Mouse (Mus musculus): ENCODE measurements around the gene Scyl1. TPM values are rescaled to one million over a fixed set of nuclear protein-coding genes. Genes with fewer than 3 reads are reported as not detected.

Gene Scyl1
- polyA plus RNA-seq, 1 experiment from 2014 or later = 73.7 TPM

DNA sequence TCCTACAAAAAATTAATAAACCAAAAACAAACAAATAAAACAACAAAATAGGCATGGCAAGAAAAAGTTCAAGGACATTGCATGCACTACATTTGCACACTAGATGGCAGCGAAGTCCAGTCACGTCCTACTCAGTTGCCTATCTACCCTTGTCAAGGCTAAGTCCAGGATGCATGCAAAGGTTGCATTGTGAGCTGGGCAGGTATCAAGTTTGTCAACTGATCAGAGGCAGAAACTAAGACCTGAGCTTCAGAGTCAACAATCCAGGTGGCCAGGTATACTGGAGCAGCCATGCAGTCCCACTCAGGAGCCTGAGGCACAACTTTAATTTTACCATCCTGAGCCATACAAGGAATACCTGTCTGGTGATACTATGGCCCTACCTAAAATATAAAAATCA lies 21.9 kb upstream of the Scyl1 start:
- WGBS = 5% methylated on average over 2 of the region's 2 CpGs
- no peak overlapping the region for H3K9ac ChIP-seq
- peak; percentile 52 for ATAC-seq (ENCODE audit: low FRiP score)
- peaks cover 34% of the 10 kb centered on the region for H3K4me1 ChIP-seq
- H3K9me3 ChIP-seq (replicated peaks) = no peaks in the 10 kb centered on the region
- no peak overlapping the region for H3K4me3 ChIP-seq
- H3K4me2 ChIP-seq (replicated peaks) = no peak overlapping the region
- H3K27ac ChIP-seq = no peak overlapping the region
- no peaks in the 10 kb centered on the region for H3K27me3 ChIP-seq
- H3K36me3 ChIP-seq = peaks cover 31% of the 10 kb centered on the region

DNA sequence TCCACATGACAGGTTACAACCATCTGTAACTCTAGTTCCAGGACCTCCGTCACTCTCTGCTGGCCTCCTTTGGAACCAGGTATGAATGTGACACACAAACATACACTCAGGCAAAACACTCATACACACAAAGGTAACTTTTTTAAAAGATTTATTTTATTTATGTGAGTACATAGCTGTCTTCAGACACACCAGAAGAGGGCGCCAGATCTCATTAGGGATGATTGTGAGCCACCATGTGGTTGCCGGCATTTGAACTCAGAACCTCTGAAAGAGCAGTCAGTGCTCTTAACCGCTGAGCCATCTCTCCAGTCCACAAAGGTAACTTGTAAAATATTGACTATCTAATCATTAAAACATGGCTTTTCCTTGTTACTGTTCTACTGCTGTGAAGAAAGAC lies 20.1 kb upstream of the Scyl1 start:
- H3K9me3 ChIP-seq (replicated peaks) = no peaks in the 10 kb centered on the region
- no peak overlapping the region for H3K4me3 ChIP-seq
- 80% methylated on average over 4 of the region's 4 CpGs for WGBS
- no peak for ATAC-seq (ENCODE audit: low FRiP score)
- H3K9ac ChIP-seq = no peak overlapping the region
- H3K27ac ChIP-seq = no peak overlapping the region
- no peaks in the 10 kb centered on the region for H3K27me3 ChIP-seq
- H3K4me1 ChIP-seq = peaks cover 18% of the 10 kb centered on the region
- peaks cover 14% of the 10 kb centered on the region for H3K36me3 ChIP-seq
- no peak overlapping the region for H3K4me2 ChIP-seq (replicated peaks)

- H3K4me1 ChIP-seq = 0 out of 2 replicates have a peak, but pooled peaks cover 1% of the 10 kb centered on the region
- no peak overlapping the region for H3K9ac ChIP-seq
- no peaks in the 10 kb centered on the region for H3K9me3 ChIP-seq (replicated peaks)
- H3K4me2 ChIP-seq (replicated peaks) = no peak overlapping the region
- H3K27ac ChIP-seq = no peak overlapping the region
- H3K27me3 ChIP-seq = no peaks in the 10 kb centered on the region
- 74% methylated on average over 5 of the region's 5 CpGs for WGBS
- no peak overlapping the region for H3K4me3 ChIP-seq
- ATAC-seq (ENCODE audit: low FRiP score) = no peak
- H3K36me3 ChIP-seq = no peaks in the 10 kb centered on the region
Measured at GRCm38 (mm10) chr19:5789066-5789465, 17.8 kb upstream of the Scyl1 start.

DNA sequence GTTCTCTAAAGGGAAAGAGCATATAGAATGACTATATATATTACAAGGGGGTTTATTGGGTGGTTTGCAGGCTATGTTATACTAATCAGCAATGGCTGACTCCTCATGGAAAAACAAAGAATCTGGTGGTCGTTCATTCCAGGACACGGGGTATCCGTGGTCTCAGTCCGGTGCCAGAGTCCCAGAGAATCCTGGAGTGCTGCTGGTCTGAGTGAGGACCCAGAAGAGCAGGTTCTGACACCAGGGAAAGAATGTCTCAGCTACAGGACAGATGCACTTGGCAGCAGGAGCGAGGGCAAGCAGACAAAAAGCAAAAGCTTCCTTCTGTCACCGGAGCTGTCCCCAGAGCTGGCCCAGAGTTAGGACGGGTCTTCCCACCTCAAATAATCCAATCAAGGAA lies 17.4 kb upstream of the Scyl1 start:
- Histone ChIP-seq H3K4me3 (no peak overlapping the region), H3K27ac (no peak overlapping the region), H3K9ac (no peak overlapping the region), H3K4me1 (no peaks in the 10 kb centered on the region), H3K9me3 (replicated peaks) (no peaks in the 10 kb centered on the region), H3K27me3 (no peaks in the 10 kb centered on the region), H3K4me2 (replicated peaks) (no peak overlapping the region), H3K36me3 (no peaks in the 10 kb centered on the region)
- ATAC-seq (ENCODE audit: low FRiP score) = no peak
- 88% methylated on average over 7 of the region's 7 CpGs for WGBS

DNA sequence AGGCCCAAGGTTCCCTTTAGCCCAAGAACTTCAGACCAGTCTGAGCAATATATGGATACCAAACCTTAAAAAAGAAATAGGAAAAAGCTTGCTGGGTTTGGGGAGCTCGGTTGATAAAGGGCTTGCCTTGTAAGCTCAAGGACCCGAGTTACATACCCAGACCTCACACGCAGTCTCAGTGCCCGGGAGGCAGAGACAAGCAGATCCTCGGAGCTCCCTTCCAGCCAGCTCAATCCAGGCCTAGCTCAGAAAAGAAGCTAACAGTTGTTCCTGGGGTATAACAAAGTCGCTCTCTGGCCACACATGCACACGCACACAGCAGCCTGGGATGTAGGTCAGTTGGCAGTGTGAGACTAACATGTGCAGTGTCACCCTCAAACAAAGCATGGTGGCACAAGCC lies 16.7 kb upstream of the Scyl1 start:
- no peak overlapping the region for H3K4me3 ChIP-seq
- H3K27me3 ChIP-seq = no peaks in the 10 kb centered on the region
- no peak for ATAC-seq (ENCODE audit: low FRiP score)
- H3K36me3 ChIP-seq = no peaks in the 10 kb centered on the region
- H3K9ac ChIP-seq = no peak overlapping the region
- WGBS = 87% methylated on average over 7 of the region's 7 CpGs
- H3K27ac ChIP-seq = no peak overlapping the region
- H3K4me1 ChIP-seq = no peaks in the 10 kb centered on the region
- H3K9me3 ChIP-seq (replicated peaks) = no peaks in the 10 kb centered on the region
- H3K4me2 ChIP-seq (replicated peaks) = no peak overlapping the region

- H3K36me3 ChIP-seq = no peaks in the 10 kb centered on the region
- 13% methylated on average over 8 of the region's 8 CpGs for WGBS
- H3K4me3 ChIP-seq = no peak overlapping the region
- ATAC-seq (ENCODE audit: low FRiP score) = no peak
- no peaks in the 10 kb centered on the region for H3K4me1 ChIP-seq
- H3K9me3 ChIP-seq (replicated peaks) = no peaks in the 10 kb centered on the region
- no peak overlapping the region for H3K27ac ChIP-seq
- no peaks in the 10 kb centered on the region for H3K27me3 ChIP-seq
- no peak overlapping the region for H3K4me2 ChIP-seq (replicated peaks)
- no peak overlapping the region for H3K9ac ChIP-seq
Measured at GRCm38 (mm10) chr19:5787128-5787635, 16.0 kb upstream of the Scyl1 start.

DNA sequence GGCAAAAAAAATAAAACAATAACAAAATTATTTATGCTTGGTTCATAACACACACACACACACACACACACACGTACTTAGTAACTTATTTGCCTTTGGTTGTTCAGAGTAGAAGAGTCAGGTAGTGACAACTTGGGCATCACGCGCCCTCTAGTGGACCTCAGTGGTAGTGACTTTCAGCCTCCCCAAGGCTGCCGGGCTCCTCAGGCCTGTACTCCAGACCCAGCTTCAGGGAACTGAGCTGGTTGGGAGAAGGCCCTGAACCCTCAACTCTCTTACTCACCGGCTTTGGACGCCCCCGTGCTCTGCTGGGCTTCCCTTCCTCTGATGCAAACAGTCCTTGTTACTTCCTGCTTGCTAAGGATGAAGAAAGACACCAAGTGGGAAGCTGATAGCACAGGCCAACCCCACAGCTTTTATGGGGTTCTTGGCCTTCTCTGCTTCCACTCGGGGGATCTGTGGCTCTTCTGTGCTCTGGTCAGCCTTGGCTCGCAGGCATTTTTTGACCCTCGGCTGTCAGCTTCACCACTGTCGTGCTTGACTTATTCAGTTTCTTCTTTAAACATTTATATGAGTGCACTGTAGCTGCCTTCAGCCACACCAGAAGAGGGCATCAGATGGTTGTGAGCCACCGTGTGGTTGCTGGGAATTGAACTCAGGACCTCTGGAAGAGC lies 15.4 kb upstream of the Scyl1 start:
- H3K4me3 ChIP-seq = no peak overlapping the region
- H3K9me3 ChIP-seq (replicated peaks) = no peaks in the 10 kb centered on the region
- no peaks in the 10 kb centered on the region for H3K36me3 ChIP-seq
- no peaks in the 10 kb centered on the region for H3K27me3 ChIP-seq
- H3K27ac ChIP-seq = no peak overlapping the region
- H3K4me2 ChIP-seq (replicated peaks) = no peak overlapping the region
- no peak overlapping the region for H3K9ac ChIP-seq
- ATAC-seq (ENCODE audit: low FRiP score) = peak; percentile 71
- no peaks in the 10 kb centered on the region for H3K4me1 ChIP-seq
- WGBS = 12% methylated on average over 12 of the region's 12 CpGs

DNA sequence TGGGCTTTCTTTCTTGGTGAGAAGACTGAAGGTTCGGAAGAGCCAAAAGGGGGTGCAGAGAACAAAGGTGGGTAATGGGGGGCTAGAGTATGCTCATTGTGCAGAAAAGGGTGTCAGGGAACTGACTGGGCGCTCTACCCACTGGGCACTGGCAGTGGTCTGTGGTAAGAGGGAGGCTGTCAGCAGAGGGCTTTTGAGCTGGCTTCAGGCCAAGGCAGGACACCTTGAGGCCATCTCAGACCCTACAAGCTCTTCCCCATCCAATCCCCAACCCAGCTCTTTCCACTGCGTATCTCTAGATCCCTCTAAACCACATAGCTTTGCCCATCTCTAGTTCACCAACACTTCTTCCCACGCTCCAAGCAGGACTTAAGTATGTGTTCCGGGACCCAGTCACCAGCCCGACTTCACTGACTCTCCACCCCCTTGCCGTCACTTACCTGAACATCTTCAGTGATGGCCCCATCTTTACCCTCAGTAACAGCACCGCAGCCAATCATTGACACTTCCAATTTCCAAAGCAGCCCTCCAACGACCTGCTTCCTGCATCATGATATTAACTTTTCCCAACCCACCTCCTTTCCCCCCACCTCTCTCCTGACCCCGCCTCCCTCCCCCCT lies 13.8 kb upstream of the Scyl1 start:
- Histone ChIP-seq H3K9me3 (replicated peaks) (no peaks in the 10 kb centered on the region), H3K36me3 (no peaks in the 10 kb centered on the region), H3K4me2 (replicated peaks) (no peak overlapping the region), H3K9ac (no peak overlapping the region), H3K4me3 (no peak overlapping the region), H3K27me3 (no peaks in the 10 kb centered on the region), H3K27ac (no peak overlapping the region), H3K4me1 (no peaks in the 10 kb centered on the region)
- WGBS = 61% methylated on average over 10 of the region's 10 CpGs
- ATAC-seq (ENCODE audit: low FRiP score) = no peak

DNA sequence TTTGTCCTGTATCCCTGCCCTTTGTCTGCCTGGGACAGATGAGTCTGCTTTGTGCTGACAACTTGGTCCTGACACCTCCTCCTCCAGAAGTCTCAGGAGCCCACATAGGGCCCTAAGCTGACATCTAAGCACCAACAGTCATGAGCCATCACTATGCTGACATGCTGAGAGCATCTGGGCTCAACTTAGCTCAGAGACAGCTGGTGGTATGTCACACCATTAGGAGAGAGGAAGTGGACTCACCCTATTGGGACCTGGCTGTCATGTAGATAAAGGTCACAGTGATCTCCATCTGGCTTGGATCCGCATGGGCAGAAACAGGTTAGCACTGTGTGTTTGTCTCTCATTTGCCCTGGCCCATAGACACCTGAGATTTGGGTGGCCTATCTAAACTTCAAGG lies 10.9 kb upstream of the Scyl1 start:
- Histone ChIP-seq H3K27me3 (no peaks in the 10 kb centered on the region), H3K9ac (no peak overlapping the region), H3K4me1 (no peaks in the 10 kb centered on the region), H3K4me3 (no peak overlapping the region), H3K36me3 (no peaks in the 10 kb centered on the region), H3K4me2 (replicated peaks) (no peak overlapping the region), H3K27ac (no peak overlapping the region), H3K9me3 (replicated peaks) (no peaks in the 10 kb centered on the region)
- 81% methylated on average over 1 of the region's 1 CpGs for WGBS
- ATAC-seq (ENCODE audit: low FRiP score) = no peak

DNA sequence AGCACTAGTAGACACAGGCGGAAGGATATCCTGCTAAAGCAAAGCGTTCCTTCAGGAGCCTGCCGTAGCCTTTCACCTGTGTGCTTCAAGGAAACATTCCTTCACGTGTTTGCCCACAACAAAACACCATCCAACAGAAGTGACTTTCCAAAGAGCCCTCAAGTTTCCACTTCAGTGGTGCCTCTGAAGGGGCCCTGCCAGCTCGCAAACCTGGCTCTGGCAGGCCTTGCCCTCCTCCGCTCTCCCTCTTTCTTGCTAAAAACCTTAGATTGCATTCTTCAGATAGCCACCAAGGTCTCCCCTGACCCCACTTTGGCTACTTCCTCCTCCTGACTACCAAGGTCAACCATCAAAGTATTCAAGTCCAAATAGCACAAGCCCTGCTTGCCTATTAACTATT lies 10.3 kb upstream of the Scyl1 start:
- WGBS = 89% methylated on average over 6 of the region's 6 CpGs
- no peak overlapping the region for H3K9ac ChIP-seq
- no peaks in the 10 kb centered on the region for H3K27me3 ChIP-seq
- no peak overlapping the region for H3K4me3 ChIP-seq
- H3K4me1 ChIP-seq = no peaks in the 10 kb centered on the region
- no peak for ATAC-seq (ENCODE audit: low FRiP score)
- H3K4me2 ChIP-seq (replicated peaks) = no peak overlapping the region
- no peaks in the 10 kb centered on the region for H3K36me3 ChIP-seq
- no peak overlapping the region for H3K27ac ChIP-seq
- H3K9me3 ChIP-seq (replicated peaks) = no peaks in the 10 kb centered on the region

DNA sequence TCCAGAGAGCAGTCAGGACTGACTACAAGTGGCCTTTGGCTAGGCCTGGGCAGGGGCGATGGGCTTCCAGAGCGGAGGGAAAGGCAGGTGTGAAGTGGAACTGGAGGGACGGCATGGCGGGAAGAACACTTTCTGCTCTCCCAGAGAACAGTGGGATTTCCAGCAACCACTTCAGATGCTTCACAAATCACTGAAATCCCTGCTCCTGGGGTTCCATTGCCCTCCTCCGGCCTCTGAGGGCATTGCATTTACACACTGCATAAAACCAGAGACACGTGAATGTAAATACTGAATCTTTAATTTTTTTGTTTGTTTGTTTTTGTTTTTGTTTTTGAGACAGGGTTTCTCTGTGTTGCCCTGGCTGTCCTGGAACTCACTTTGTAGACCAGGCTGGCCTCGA lies 9.0 kb upstream of the Scyl1 start:
- H3K4me3 ChIP-seq = no peak overlapping the region
- WGBS = 71% methylated on average over 7 of the region's 7 CpGs
- no peaks in the 10 kb centered on the region for H3K4me1 ChIP-seq
- H3K9me3 ChIP-seq (replicated peaks) = no peaks in the 10 kb centered on the region
- H3K27me3 ChIP-seq = no peaks in the 10 kb centered on the region
- no peak overlapping the region for H3K4me2 ChIP-seq (replicated peaks)
- H3K9ac ChIP-seq = no peak overlapping the region
- H3K27ac ChIP-seq = no peak overlapping the region
- H3K36me3 ChIP-seq = no peaks in the 10 kb centered on the region
- ATAC-seq (ENCODE audit: low FRiP score) = no peak

GRCm38 (mm10) chr19:5778312-5778711 lies 7.1 kb upstream of the Scyl1 start:
- no peaks in the 10 kb centered on the region for H3K4me1 ChIP-seq
- 46% methylated on average over 8 of the region's 8 CpGs for WGBS
- H3K9ac ChIP-seq = 0 out of 2 replicates have a peak overlapping the region, but pooled peaks have one; percentile 18
- H3K27me3 ChIP-seq = no peaks in the 10 kb centered on the region
- H3K27ac ChIP-seq = no peak overlapping the region
- ATAC-seq (ENCODE audit: low FRiP score) = no peak
- H3K4me2 ChIP-seq (replicated peaks) = no peak overlapping the region
- H3K4me3 ChIP-seq = no peak overlapping the region
- no peaks in the 10 kb centered on the region for H3K36me3 ChIP-seq
- H3K9me3 ChIP-seq (replicated peaks) = no peaks in the 10 kb centered on the region
